Mouse (Mus musculus) C2C12 (cell line): Measurements from ENCODE around the gene Dars.

Source experiments
- CEBPB ChIP-seq: IDR thresholded peaks from one replicate; pipeline ENCODE4 v1.6.1; 2011; ENCODE audit warnings: low read depth, mild to moderate bottlenecking, control low read depth, moderate library complexity
- CTCF ChIP-seq: IDR thresholded peaks from one replicate; pipeline ENCODE4 v1.5.1; 2011; ENCODE audit not compliant: control insufficient read depth, insufficient read depth, insufficient read length
- FOSL1 ChIP-seq: IDR thresholded peaks from one replicate; pipeline ENCODE4 v1.8.0; 2011; ENCODE audit warnings: mild to moderate bottlenecking, low read length; ENCODE audit not compliant: poor library complexity, insufficient read depth, severe bottlenecking
- MAX ChIP-seq: IDR thresholded peaks from one replicate; pipeline ENCODE4 v1.6.1; 2011; ENCODE audit warnings: mild to moderate bottlenecking, control low read depth
- MYOD1 ChIP-seq: IDR thresholded peaks from one replicate; pipeline ENCODE4 v1.6.1; 2011; ENCODE audit warnings: low read depth; ENCODE audit not compliant: control insufficient read depth, insufficient read length
- MYOG ChIP-seq: IDR thresholded peaks from one replicate; pipeline ENCODE4 v1.6.1; 2011; ENCODE audit not compliant: control insufficient read depth, insufficient read length; ENCODE audit errors: extremely low read depth
- USF1 ChIP-seq: IDR thresholded peaks from one replicate; pipeline ENCODE4 v1.6.1; 2011; ENCODE audit warnings: low read depth, mild to moderate bottlenecking, control low read depth, moderate library complexity

DNA sequence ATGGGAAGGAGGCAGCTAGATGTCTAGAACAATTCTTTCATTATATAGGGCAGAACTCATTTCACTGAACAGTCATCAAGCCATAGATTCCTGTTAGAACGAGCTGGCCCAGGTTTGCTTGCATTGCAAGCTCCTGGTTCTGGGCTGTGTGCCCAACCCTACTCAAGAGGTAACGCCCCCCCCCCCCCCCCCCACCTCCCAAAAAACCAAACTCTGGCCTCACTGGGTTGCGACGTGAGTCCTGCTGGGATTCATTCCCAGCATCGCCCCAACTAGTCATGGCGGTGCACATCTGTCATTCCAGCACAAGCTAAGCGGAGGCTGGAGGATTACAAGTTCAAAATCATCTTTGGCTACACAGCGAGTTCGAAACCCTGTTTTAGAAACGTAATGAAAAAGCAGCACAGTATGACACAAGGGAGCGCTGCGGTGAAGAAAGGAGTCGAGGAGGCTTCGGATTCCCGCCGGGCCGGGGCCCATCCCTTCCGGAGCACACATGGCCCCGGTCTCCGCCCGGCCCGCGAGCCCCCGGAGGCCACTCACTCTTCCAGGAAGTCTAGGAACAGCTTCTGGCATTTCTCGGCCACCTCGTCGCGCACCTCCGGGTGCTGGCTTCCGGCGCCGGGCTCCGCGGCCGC is 58.1 kb downstream of the Dars start:
- TF ChIP-seq CTCF (no peak), MYOG (no peak), CEBPB (no peak), MYOD1 (no peak), USF1 (no peak), FOSL1 (no peak), MAX (no peak)
